Mouse (Mus musculus) C2C12 (cell line): ENCODE measurements around the gene Perm1. TPM values are rescaled to one million over a fixed set of nuclear protein-coding genes. Genes with fewer than 3 reads are reported as not detected.

ENCODE experiments used
- H3K27me3 ChIP-seq: one replicate; pipeline ENCODE4 v1.6.1; 2011; ENCODE audit not compliant: control insufficient read depth, insufficient read depth, insufficient read length
- H3K36me3 ChIP-seq: one replicate; pipeline ENCODE4 v1.6.1; 2011; ENCODE audit not compliant: control insufficient read depth, insufficient read depth
- H3K4me3 ChIP-seq: one replicate; pipeline ENCODE4 v1.5.1; 2011; ENCODE audit warnings: mild to moderate bottlenecking, control low read depth; ENCODE audit not compliant: poor library complexity, insufficient read depth, severe bottlenecking
- H3K79me2 ChIP-seq: one replicate; pipeline ENCODE4 v1.6.1; 2011; ENCODE audit not compliant: control insufficient read depth, insufficient read depth
- H3K79me3 ChIP-seq: one replicate; pipeline ENCODE4 v1.6.1; 2011; ENCODE audit warnings: low read depth, control low read depth
- H3ac ChIP-seq: one replicate; pipeline ENCODE3; 2011; ENCODE audit warnings: low read depth; ENCODE audit not compliant: control insufficient read depth, insufficient read length
- CEBPB ChIP-seq: IDR thresholded peaks from one replicate; pipeline ENCODE4 v1.6.1; 2011; ENCODE audit warnings: low read depth, mild to moderate bottlenecking, control low read depth, moderate library complexity
- CTCF ChIP-seq: IDR thresholded peaks from one replicate; pipeline ENCODE4 v1.5.1; 2011; ENCODE audit not compliant: control insufficient read depth, insufficient read depth, insufficient read length
- FOSL1 ChIP-seq: IDR thresholded peaks from one replicate; pipeline ENCODE4 v1.8.0; 2011; ENCODE audit warnings: mild to moderate bottlenecking, low read length; ENCODE audit not compliant: poor library complexity, insufficient read depth, severe bottlenecking
- MAX ChIP-seq: IDR thresholded peaks from one replicate; pipeline ENCODE4 v1.6.1; 2011; ENCODE audit warnings: mild to moderate bottlenecking, control low read depth
- MYOD1 ChIP-seq: IDR thresholded peaks from one replicate; pipeline ENCODE4 v1.6.1; 2011; ENCODE audit warnings: low read depth; ENCODE audit not compliant: control insufficient read depth, insufficient read length
- MYOG ChIP-seq: IDR thresholded peaks from one replicate; pipeline ENCODE4 v1.6.1; 2011; ENCODE audit not compliant: control insufficient read depth, insufficient read length; ENCODE audit errors: extremely low read depth
- USF1 ChIP-seq: IDR thresholded peaks from one replicate; pipeline ENCODE4 v1.6.1; 2011; ENCODE audit warnings: low read depth, mild to moderate bottlenecking, control low read depth, moderate library complexity
- polyA plus RNA-seq: library from polyadenylated mRNA; unstranded; fragments of >200 nt; fragmentation: generic; extraction: Trizol; gene quantifications from one replicate; pipeline ENCODE4 v1.2.1, GENCODE M21; 2012; ENCODE audit warnings: missing spikeins

The Perm1 gene
- polyA plus RNA-seq, 1 experiment = 0.02 TPM

- Histone ChIP-seq H3K36me3 (no peaks in the 10 kb centered on the region), H3ac (no peak overlapping the region)
Measured at GRCm38 (mm10) chr4:156188811-156189323, 26.8 kb upstream of the Perm1 start.

DNA sequence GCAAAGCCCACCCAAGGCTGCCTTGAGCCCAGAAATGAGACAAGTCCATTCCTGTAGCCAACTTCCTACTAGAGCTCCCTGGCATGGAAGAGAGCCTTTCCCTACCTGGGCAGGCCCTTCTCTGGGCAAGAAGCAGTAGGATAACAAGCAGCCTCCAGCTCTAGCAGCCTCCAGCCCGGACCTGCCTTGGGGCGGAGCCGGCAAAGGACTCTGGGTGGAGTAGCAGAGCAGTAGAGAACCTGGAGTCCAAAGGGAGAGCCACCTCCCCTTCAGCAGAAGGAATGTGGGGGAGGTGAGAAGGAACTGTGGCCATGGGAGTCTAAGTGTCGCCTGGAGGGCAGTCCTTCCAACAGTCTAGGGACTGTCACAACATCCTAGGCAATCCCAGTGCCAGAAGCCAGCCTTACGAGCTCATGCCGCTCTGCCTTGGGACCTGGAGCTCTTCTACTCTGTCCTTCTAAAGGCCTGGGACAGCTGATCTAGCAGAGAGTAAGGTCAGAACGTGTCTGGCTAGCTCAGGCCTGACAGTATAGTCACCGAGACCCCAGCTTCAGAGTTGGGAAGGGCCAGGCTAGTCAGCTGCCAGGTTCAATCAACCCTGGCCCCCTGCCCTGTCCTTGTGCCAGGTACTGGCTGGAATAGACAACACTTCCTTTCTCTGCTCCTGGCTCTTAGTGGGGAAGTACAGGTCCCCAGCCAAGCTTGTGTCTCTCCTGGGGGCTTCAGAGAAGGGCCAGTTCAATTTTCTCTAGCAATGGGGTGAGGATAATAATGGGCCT lies 23.1 kb upstream of the Perm1 start:
- Histone ChIP-seq H3K4me3 (no peak overlapping the region), H3K79me2 (no peaks in the 10 kb centered on the region), H3K27me3 (no peaks in the 10 kb centered on the region), H3ac (no peak overlapping the region), H3K79me3 (no peaks in the 10 kb centered on the region), H3K36me3 (no peaks in the 10 kb centered on the region)
- TF ChIP-seq MAX = no peak
- TF ChIP-seq FOSL1 = no peak
- TF ChIP-seq MYOG = no peak
- no peak for TF ChIP-seq MYOD1
- no peak for TF ChIP-seq CTCF
- TF ChIP-seq USF1 = no peak
- no peak for TF ChIP-seq CEBPB

More at GRCm38 (mm10) chr4:156188811-156189323, 26.8 kb upstream of the Perm1 start:
- Histone ChIP-seq H3K79me2 (no peaks in the 10 kb centered on the region), H3K27me3 (no peaks in the 10 kb centered on the region), H3K79me3 (no peaks in the 10 kb centered on the region), H3K4me3 (no peak overlapping the region)
- no peak for TF ChIP-seq MAX

DNA sequence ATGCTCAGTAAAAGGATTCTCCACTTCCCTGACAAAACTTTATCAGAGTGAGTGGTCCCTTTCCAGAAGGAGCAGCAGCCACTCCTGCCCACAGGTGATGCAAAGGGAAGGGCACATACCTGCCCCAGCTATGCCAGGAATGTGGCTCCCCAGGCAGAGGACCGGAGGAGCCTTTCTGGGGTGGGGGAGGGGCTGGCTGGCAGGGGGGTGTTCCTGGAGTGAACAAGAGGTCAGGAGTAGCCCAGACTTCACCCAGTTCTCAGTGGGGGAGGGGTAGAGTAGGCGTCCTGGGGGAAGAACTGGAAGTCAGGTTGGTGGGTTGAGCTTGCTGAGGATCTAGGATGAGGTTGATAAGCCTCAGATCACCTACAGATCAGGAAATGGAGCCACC lies 22.5 kb upstream of the Perm1 start:
- H3ac ChIP-seq = no peak overlapping the region
- no peaks in the 10 kb centered on the region for H3K79me3 ChIP-seq
- no peak overlapping the region for H3K4me3 ChIP-seq
- H3K27me3 ChIP-seq = no peaks in the 10 kb centered on the region
- TF ChIP-seq MAX = no peak
- TF ChIP-seq MYOD1 = no peak
- TF ChIP-seq USF1 = no peak
- no peak for TF ChIP-seq MYOG
- no peak for TF ChIP-seq CEBPB
- no peak for TF ChIP-seq FOSL1
- TF ChIP-seq CTCF = no peak
- no peaks in the 10 kb centered on the region for H3K79me2 ChIP-seq
- H3K36me3 ChIP-seq = no peaks in the 10 kb centered on the region

DNA sequence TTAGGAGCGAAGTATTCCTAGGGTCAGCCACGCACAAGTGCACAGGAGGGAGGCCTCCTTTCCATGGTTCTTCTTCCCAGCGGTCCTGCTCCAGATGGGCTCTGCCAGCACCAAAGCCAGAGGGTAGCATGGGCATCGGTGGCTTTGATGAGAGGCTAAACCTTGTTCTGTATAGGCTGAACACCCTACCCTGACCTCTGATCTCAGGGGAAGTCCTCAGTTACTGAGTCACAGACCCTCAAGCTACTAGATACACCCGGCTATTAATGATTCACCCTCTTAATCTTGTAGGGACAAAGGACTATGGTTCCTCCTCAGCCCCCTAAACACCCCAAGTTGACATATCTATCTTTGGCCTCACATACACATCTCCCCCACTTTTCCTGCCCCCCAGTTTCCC lies 21.8 kb upstream of the Perm1 start:
- Histone ChIP-seq H3K4me3 (no peak overlapping the region), H3K79me3 (no peaks in the 10 kb centered on the region), H3ac (no peak overlapping the region), H3K27me3 (no peaks in the 10 kb centered on the region), H3K36me3 (no peaks in the 10 kb centered on the region), H3K79me2 (no peaks in the 10 kb centered on the region)
- TF ChIP-seq FOSL1 (no peak), USF1 (no peak), CEBPB (no peak), MAX (no peak), MYOD1 (no peak), MYOG (no peak), CTCF (no peak)

GRCm38 (mm10) chr4:156194346-156194745 lies 21.3 kb upstream of the Perm1 start:
- no peaks in the 10 kb centered on the region for H3K79me3 ChIP-seq
- no peaks in the 10 kb centered on the region for H3K36me3 ChIP-seq
- no peak for TF ChIP-seq FOSL1
- TF ChIP-seq CEBPB = no peak
- no peak for TF ChIP-seq MYOD1
- TF ChIP-seq CTCF = no peak
- no peak for TF ChIP-seq USF1
- TF ChIP-seq MYOG = no peak
- H3K4me3 ChIP-seq = no peak overlapping the region
- H3K79me2 ChIP-seq = no peaks in the 10 kb centered on the region
- no peak overlapping the region for H3ac ChIP-seq
- no peaks in the 10 kb centered on the region for H3K27me3 ChIP-seq
